Mouse (Mus musculus) heart, postnatal 0 days (tissue): Measurements from ENCODE around the gene Zfp988. TPM values are rescaled to one million over a fixed set of nuclear protein-coding genes. Genes with fewer than 3 reads are reported as not detected.
"Not testable (repeated sequence)": the region's sequence is repeated elsewhere in the genome, so short reads cannot be mapped to it uniquely, and the experiment has no call there.

Source experiments
- ATAC-seq: fragments of 200-750 bp; cut with Nextera tagmentation; 2 replicates; pipeline ENCODE4 v1.8.0; 2017; ENCODE audit warnings: low read depth, moderate number of reproducible peaks, moderate library complexity; ENCODE audit not compliant: insufficient read depth
- DNase-seq: peaks from one replicate; pipeline ENCODE4 v3.0.0-alpha.2; 2016; ENCODE audit warnings: low spot score
- H3K27ac ChIP-seq: fragments of 300-500 bp; sonication (generic); 2 replicates; pipeline ENCODE4 v1.5.1; 2014; ENCODE audit warnings: low read depth, mild to moderate bottlenecking
- H3K27me3 ChIP-seq: fragments of 300-500 bp; sonication (generic); 2 replicates; pipeline ENCODE4 v1.6.1; 2014; ENCODE audit warnings: low read length, mixed read lengths; ENCODE audit not compliant: control insufficient read depth, insufficient read depth
- H3K36me3 ChIP-seq: fragments of 300-500 bp; sonication (generic); replicated peaks from 2 replicates; pipeline ENCODE4 v1.6.1; 2014; ENCODE audit warnings: low read length, mixed read lengths; ENCODE audit not compliant: control insufficient read depth, insufficient read depth
- H3K4me1 ChIP-seq: fragments of 300-500 bp; sonication (generic); 2 replicates; pipeline ENCODE4 v1.6.1; 2014; ENCODE audit warnings: antibody characterized with exemption; ENCODE audit not compliant: control insufficient read depth, insufficient read depth
- H3K4me2 ChIP-seq: fragments of 300-500 bp; sonication (generic); 2 replicates; pipeline ENCODE4 v1.6.1; 2014; ENCODE audit warnings: low read depth, mild to moderate bottlenecking, low read length, moderate library complexity
- H3K4me3 ChIP-seq: fragments of 300-500 bp; sonication (generic); 2 replicates; pipeline ENCODE4 v1.5.1; 2014; ENCODE audit warnings: low read depth, low read length
- H3K9ac ChIP-seq: fragments of 300-500 bp; sonication (generic); replicated peaks from 2 replicates; pipeline ENCODE4 v1.6.1; 2014; ENCODE audit warnings: low read depth, low read length, mixed read lengths
- H3K9me3 ChIP-seq: fragments of 300-500 bp; sonication (generic); replicated peaks from 2 replicates; pipeline ENCODE4 v1.6.1; 2016; ENCODE audit warnings: low read length; ENCODE audit not compliant: control insufficient read depth
- EP300 ChIP-seq: IDR thresholded peaks from 2 replicates; pipeline ENCODE4 v1.6.1; 2016; ENCODE audit warnings: antibody characterized with exemption, low read depth
- WGBS: fragments of 180-500 bp; shearing (Covaris S2); extraction: QIAGEN DNeasy Blood & Tissue Kit; methylation state at CpG from one replicate; pipeline ENCODE4 v1.1.7; 2014; 5-methylcytosine and 5-hydroxymethylcytosine counted together
- polyA plus RNA-seq: library from polyadenylated mRNA; unstranded; fragments of >200 nt; fragmentation: Nextera tagmentation; extraction: Ambion mirVana; gene quantifications from 2 replicates; pipeline ENCODE4 v1.2.1, GENCODE M21; 2015
- total RNA-seq: library from RNA; depleted of rRNA; stranded (reverse); fragments of >200 nt; gene quantifications from 2 replicates; pipeline ENCODE4 v1.2.3, GENCODE M21; 2014; ENCODE audit warnings: low replicate concordance

Zfp988 gene
- total and polyA plus RNA-seq, 2 experiments from 2014 or later = not detected

DNA sequence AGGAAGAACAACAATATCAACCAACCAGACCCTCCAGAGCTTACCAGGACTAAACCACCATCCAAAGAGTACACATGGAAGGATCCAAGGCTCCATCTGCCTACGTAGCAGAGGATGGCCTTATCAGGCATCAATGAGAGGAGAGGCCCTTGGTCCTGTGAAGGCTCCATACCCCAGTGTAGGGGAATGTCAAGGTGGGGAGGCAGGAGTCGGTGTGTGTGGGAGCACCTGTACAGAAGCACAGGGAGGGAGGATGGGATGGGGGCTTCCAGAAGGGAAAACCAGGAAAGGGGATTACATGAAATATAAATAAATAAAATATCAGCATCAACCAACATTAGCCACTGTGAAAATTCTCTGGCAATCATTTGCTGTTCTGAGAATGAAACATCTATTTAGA lies 25.1 kb upstream of the Zfp988 start:
- H3K4me1 ChIP-seq, H3K27me3 ChIP-seq, H3K4me3 ChIP-seq, H3K36me3 ChIP-seq, H3K9ac ChIP-seq, H3K9me3 ChIP-seq, H3K27ac ChIP-seq, ATAC-seq, DNase-seq, H3K4me2 ChIP-seq: not testable (repeated sequence)
- WGBS = 58% methylated on average over 2 of the region's 2 CpGs

DNA sequence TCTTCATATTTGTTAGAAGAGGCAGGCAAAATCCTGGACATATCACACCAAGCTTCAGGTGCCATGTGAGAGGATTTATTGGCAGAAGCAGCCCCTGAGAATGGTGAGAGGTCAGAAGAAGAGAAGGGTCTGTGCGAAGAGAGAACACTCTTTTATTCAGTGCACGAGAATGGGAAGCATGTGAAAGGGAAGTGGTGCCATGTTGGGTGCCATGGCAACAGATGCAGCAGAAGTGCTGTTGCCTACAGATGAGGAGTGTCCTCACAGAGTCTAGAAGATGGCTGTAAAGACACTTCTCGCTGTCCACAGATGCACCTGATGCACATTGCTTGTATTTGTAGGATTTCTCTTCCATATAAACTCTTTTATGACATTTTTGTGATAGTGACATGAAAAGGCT lies 6.9 kb upstream of the Zfp988 start:
- H3K4me3 ChIP-seq, DNase-seq, H3K36me3 ChIP-seq, ATAC-seq, H3K27ac ChIP-seq, H3K4me1 ChIP-seq, H3K9me3 ChIP-seq, H3K9ac ChIP-seq, H3K27me3 ChIP-seq, H3K4me2 ChIP-seq: not testable (repeated sequence)
- WGBS = 59% methylated on average over 3 of the region's 3 CpGs

DNA sequence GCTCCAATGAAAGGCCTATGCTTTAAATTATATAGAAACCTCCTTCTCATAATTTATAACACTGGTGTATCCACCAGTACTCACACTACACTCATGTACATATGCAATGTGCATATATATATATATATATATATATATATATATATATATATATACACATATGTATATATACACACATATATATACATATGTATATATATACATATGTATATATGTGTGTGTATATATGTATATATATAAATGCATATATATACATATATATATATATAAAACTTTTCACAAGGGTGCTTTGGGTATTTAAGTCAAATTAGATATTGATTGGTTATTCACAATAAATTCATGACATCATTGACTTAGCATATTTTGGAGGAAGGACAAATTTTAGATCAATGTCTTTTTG lies 3.1 kb upstream of the Zfp988 start:
- H3K4me2 ChIP-seq, H3K4me3 ChIP-seq, H3K4me1 ChIP-seq, H3K27ac ChIP-seq, H3K9ac ChIP-seq, H3K36me3 ChIP-seq, H3K27me3 ChIP-seq, ATAC-seq, DNase-seq: not testable (repeated sequence)
- peaks cover 13% of the 10 kb centered on the region for H3K9me3 ChIP-seq

DNA sequence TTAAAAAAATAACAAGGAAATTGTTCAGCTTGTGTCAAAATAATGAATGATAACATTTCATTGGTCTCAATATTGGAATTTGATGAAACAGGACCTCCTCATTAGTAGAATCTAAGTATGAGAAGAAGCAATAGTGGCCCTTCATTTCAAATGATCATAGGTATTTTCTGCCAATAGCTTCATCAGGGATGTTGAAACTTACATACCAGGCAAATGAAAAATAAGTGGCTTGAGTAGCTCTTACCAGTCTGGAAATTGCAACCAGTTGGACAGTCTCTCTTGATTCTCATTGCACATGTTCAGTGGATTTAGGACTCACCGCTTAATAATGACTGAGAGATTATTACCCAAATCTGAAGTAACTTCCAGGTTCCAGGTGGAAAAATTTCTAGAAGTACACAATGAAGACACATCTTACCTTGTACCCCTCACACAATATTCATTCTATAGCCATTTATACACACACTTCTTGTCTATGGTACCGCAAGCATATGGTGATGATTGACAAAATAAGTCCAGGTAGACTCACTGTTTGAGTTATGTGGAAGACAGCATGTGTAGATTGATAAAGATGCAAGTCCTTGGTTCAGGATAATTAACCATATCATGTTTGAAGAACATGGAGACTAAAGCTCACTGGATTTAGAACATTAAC lies 29.7 kb downstream of the Zfp988 start:
- H3K27me3 ChIP-seq, DNase-seq, H3K4me1 ChIP-seq, H3K4me3 ChIP-seq, H3K4me2 ChIP-seq, H3K27ac ChIP-seq, H3K36me3 ChIP-seq, H3K9ac ChIP-seq: not testable (repeated sequence)
- ATAC-seq = peak; percentile 17; the same call in 1 of the 2 replicates
- peaks cover 59% of the 10 kb centered on the region for H3K9me3 ChIP-seq
- WGBS = 75% methylated on average over 2 of the region's 2 CpGs

DNA sequence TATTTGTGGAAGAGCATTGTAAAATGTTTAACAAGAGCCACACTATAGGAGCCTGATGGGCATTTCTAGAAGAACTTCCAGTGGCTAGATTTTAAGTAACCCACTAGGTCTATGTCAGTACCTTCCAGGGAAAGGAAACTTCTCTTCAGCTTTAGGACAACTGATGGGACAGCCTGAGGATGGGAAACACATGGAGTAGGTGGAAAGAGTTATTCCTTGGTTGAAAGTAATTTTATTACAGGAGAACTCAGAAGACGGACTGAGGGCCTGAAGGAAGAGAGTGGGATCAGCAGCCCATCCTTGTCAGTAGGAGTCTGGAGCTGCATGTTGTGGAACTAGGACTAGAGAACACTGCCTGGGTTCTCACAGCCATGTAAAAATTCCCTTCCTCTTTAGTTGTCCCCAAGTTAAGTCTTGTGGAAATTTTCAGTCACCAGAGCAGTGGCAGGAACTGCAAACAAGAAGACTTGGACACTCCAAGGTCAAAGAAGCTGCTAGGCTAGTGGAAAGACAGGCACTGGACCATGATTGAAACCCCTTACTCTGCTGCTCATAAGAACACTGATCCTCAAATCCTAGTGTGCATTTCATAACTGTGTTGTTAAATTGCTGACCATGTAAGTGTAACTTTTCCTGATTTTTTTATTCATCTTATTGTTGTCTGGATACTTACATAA lies 30.4 kb downstream of the Zfp988 start:
- H3K4me1 ChIP-seq, DNase-seq, H3K4me2 ChIP-seq, H3K4me3 ChIP-seq, H3K9ac ChIP-seq, H3K36me3 ChIP-seq, H3K27ac ChIP-seq, H3K27me3 ChIP-seq: not testable (repeated sequence)
- peaks cover 63% of the 10 kb centered on the region for H3K9me3 ChIP-seq
- 0 out of 2 replicates have a peak, but pooled peaks have one; percentile 21 for TF ChIP-seq EP300
- WGBS = 21% methylated on average over 1 of the region's 1 CpGs
- ATAC-seq = peak; percentile 25; the same call in 1 of the 2 replicates
